Mouse (Mus musculus): ENCODE measurements around the gene Prl2b1. TPM values are rescaled to one million over a fixed set of nuclear protein-coding genes. Genes with fewer than 3 reads are reported as not detected.
A peak's percentile ranks its signal among the peaks of the same experiment; 100 is the strongest.

Prl2b1 gene
- total RNA-seq (2014; rRNA removed) (not detected in 2 replicates), polyA plus RNA-seq (2015; fragmentation: Nextera tagmentation; extraction: Ambion mirVana) (not detected in 2 replicates)

DNA sequence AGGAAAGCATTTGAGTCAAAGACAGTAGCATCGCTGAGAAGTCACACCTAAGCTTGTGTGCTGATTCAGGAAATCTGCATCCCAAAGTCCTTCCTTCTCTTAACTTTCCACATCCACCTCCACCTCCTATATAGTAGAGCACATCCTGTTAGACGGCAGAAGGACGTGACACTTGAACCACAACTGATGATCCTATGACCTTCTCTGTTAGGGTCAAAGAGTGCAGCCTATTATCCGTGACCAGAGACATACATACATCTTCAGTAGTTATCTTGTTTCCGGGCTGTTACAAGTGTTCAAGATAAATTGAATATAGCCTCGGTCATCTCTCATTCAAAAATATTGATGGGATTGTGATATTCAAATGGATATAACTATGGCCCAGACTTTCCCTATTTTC lies at the start of gene Prl2b1:
Gene Prl2b1 (minus strand): TSS at position 101 of the 400 bp plus-strand sequence.
- no peak for DNase-seq (ENCODE audit: low spot score)
- no peak within 1 kb of the TSS for H3K4me2 ChIP-seq (ENCODE audit: low read depth, low read length)
- H3K9ac ChIP-seq (replicated peaks; ENCODE audit: low read length): no peak within 1 kb of the TSS
- no peaks in the 10 kb centered on the region for H3K9me3 ChIP-seq (ENCODE audit: low read length)
- no peaks in the 10 kb centered on the region for H3K36me3 ChIP-seq (ENCODE audit: insufficient read depth, low read length)
- H3K4me3 ChIP-seq (ENCODE audit: low read length): no peak within 1 kb of the TSS
- H3K27ac ChIP-seq: no peak within 1 kb of the TSS
- H3K4me1 ChIP-seq (ENCODE audit: insufficient read depth, low read length): no peaks in the 10 kb centered on the region
- no peaks in the 10 kb centered on the region for H3K27me3 ChIP-seq (ENCODE audit: insufficient read depth, low read length)
- no peak for TF ChIP-seq CTCF (IDR thresholded peaks at IDR 0.05; ENCODE audit: low read depth)
- ATAC-seq: no peak
- 88% methylated on average over 6 of the region's 6 CpGs for WGBS

DNA sequence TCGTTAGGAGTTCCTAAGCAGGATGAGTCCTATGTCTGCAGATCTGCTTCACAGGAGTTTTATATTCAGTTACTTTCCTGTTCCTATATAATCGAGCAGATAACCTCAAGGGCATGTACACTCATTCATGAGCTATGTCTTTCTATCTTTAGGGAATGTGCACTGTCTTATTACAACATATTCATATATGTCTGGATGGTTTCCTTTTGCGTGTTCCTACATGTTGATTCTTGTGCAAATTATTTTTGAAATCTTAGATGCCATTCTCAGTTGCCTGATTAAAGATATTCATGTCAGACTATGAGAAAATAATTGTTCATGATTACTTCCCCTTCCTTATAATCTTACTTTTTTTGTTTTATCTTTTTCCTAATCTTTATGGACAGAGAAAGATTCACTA lies 47.9 kb upstream of the Prl2b1 start, which contains the start of gene Prl8a6:
Gene Prl8a6 (minus strand): TSS at position 101 of the 400 bp plus-strand sequence.
- H3K4me3 ChIP-seq (ENCODE audit: low read length): no peak within 1 kb of the TSS
- H3K9ac ChIP-seq (replicated peaks; ENCODE audit: low read length): no peak within 1 kb of the TSS
- no peaks in the 10 kb centered on the region for H3K4me1 ChIP-seq (ENCODE audit: insufficient read depth, low read length)
- no peaks in the 10 kb centered on the region for H3K27me3 ChIP-seq (ENCODE audit: insufficient read depth, low read length)
- H3K27ac ChIP-seq: no peak within 1 kb of the TSS
- WGBS: 85% methylated on average over 3 of the region's 3 CpGs
- H3K36me3 ChIP-seq (ENCODE audit: insufficient read depth, low read length): no peaks in the 10 kb centered on the region
- H3K9me3 ChIP-seq (ENCODE audit: low read length): no peaks in the 10 kb centered on the region; the same call in 1 of the 2 replicates
- DNase-seq (ENCODE audit: low spot score): no peak
- H3K4me2 ChIP-seq (ENCODE audit: low read depth, low read length): no peak within 1 kb of the TSS
- ATAC-seq: no peak
- no peak for TF ChIP-seq CTCF (IDR thresholded peaks at IDR 0.05; ENCODE audit: low read depth)

DNA sequence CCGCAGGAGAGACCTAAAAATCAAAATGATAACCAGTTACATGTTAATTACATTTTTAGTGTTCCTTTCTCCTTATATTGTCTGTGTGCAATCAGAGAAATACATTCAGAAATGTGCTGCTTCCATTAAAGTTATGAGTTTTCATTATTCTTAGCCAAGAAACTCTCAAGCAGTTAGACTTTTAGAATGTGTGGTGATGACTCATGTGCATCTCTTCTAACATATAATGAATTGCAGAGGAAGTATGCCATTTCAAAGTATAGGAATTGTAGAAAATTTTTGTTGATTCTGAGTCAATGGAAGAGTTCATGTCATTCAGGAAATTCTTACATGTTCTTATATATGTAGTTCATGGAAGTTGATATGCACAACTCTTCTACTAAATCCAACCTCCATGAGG lies 42.5 kb upstream of the Prl2b1 start:
- no peak overlapping the region for H3K4me3 ChIP-seq (ENCODE audit: low read length)
- H3K36me3 ChIP-seq (ENCODE audit: insufficient read depth, low read length): no peaks in the 10 kb centered on the region
- no peak for TF ChIP-seq CTCF (IDR thresholded peaks at IDR 0.05; ENCODE audit: low read depth)
- H3K9me3 ChIP-seq (ENCODE audit: low read length): no peaks in the 10 kb centered on the region
- H3K27me3 ChIP-seq (ENCODE audit: insufficient read depth, low read length): no peaks in the 10 kb centered on the region
- WGBS: 69% methylated on average over 1 of the region's 1 CpGs
- H3K27ac ChIP-seq: no peak overlapping the region
- H3K4me2 ChIP-seq (ENCODE audit: low read depth, low read length): no peak overlapping the region
- no peak for ATAC-seq
- no peak for DNase-seq (ENCODE audit: low spot score)
- H3K9ac ChIP-seq (replicated peaks; ENCODE audit: low read length): no peak overlapping the region
- H3K4me1 ChIP-seq (ENCODE audit: insufficient read depth, low read length): no peaks in the 10 kb centered on the region

DNA sequence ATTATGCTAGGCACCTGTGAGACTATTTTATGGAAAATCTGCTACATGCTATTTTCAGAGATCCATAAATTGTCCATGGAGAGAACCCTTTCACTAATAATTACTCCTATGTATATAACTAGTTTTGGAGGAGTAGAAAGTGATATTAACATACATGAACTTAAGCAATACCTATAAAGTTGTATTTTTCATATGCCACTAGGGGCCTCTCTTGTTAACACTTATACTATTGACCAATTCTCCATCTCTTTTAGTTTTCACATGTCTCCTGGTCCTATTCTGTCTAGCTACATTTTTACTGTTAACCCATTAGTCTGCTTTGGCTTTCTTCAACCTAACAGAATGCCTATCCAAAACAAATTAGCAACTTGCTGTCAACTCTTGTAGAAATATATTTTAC lies 23.0 kb upstream of the Prl2b1 start:
- DNase-seq (ENCODE audit: low spot score): no peak
- no peak for TF ChIP-seq CTCF (IDR thresholded peaks at IDR 0.05; ENCODE audit: low read depth)
- Histone ChIP-seq H3K4me1 (ENCODE audit: insufficient read depth, low read length) (no peaks in the 10 kb centered on the region), H3K36me3 (ENCODE audit: insufficient read depth, low read length) (no peaks in the 10 kb centered on the region), H3K9ac (replicated peaks; ENCODE audit: low read length) (no peak overlapping the region), H3K27me3 (ENCODE audit: insufficient read depth, low read length) (no peaks in the 10 kb centered on the region), H3K4me2 (ENCODE audit: low read depth, low read length) (no peak overlapping the region), H3K27ac (no peak overlapping the region), H3K4me3 (ENCODE audit: low read length) (no peak overlapping the region), H3K9me3 (ENCODE audit: low read length) (no peaks in the 10 kb centered on the region)
- ATAC-seq: no peak

DNA sequence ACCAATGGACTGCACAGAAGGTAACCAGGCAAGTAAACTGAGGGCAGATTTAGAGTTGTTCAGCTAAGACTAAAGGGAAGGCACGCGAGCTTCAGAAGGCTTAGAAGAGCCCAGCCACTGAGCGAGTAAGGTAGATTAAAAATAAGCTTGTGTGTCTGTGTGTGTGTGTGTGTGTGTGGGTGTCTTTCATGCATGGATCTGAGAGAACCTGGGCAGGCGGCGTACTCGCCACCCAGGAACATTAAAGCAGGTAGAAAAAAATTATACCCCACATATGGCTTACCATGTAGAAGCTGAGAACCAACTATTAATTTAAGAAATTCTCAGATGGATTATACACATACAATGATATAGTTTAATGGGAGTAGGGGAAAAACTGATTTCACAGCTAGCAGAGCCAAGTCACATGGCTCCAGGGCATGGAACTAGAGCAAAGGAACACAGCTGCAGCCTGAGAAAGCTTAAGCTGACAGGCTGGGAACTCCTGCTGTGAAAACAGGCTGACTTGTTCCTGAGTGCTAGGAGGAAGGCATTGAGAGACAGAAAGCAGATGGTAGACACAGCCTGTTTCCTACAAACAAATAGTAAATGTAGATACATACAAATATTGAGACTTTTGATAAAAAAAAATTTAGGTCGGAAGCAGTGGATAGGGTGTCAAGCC lies 8.5 kb upstream of the Prl2b1 start:
- TF ChIP-seq CTCF (IDR thresholded peaks at IDR 0.05; ENCODE audit: low read depth): no peak
- H3K27me3 ChIP-seq (ENCODE audit: insufficient read depth, low read length): no peaks in the 10 kb centered on the region
- no peak overlapping the region for H3K27ac ChIP-seq
- H3K9ac ChIP-seq (replicated peaks; ENCODE audit: low read length): no peak overlapping the region
- DNase-seq (ENCODE audit: low spot score) (peak; percentile 80), ATAC-seq (peak; percentile 85)
- H3K4me2 ChIP-seq (ENCODE audit: low read depth, low read length): no peak overlapping the region
- 70% methylated on average over 7 of the region's 7 CpGs for WGBS
- H3K9me3 ChIP-seq (ENCODE audit: low read length): no peaks in the 10 kb centered on the region
- no peak overlapping the region for H3K4me3 ChIP-seq (ENCODE audit: low read length)
- H3K4me1 ChIP-seq (ENCODE audit: insufficient read depth, low read length): no peaks in the 10 kb centered on the region
- H3K36me3 ChIP-seq (ENCODE audit: insufficient read depth, low read length): no peaks in the 10 kb centered on the region

DNA sequence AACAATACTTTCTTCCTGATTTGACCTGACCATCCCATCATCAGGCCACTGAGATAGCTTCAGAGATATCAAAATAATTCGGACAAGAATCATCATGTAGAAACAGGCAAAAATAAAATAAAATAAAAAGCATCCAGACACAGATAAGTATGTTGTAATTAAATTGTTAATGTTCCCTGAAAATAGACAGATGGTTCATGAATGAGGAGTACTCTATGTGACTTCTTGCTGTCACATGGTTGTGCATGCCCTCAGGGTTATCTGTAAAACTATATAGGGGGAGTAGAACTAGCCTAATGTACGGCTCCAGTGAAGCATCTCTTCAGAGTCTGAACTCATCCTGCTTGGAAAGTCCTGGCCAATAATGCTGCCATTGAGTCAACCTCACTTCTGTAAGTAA lies 45.3 kb downstream of the Prl2b1 start, which contains the start of gene Prl8a2:
Gene Prl8a2 (plus strand): TSS at position 301 of the 400 bp plus-strand sequence.
- 76% methylated on average over 2 of the region's 2 CpGs for WGBS
- ATAC-seq: no peak
- Histone ChIP-seq H3K9ac (replicated peaks; ENCODE audit: low read length) (no peak within 1 kb of the TSS), H3K4me1 (ENCODE audit: insufficient read depth, low read length) (no peaks in the 10 kb centered on the region), H3K27me3 (ENCODE audit: insufficient read depth, low read length) (no peaks in the 10 kb centered on the region), H3K27ac (no peak within 1 kb of the TSS), H3K36me3 (ENCODE audit: insufficient read depth, low read length) (no peaks in the 10 kb centered on the region), H3K9me3 (ENCODE audit: low read length) (no peaks in the 10 kb centered on the region), H3K4me2 (ENCODE audit: low read depth, low read length) (no peak within 1 kb of the TSS), H3K4me3 (ENCODE audit: low read length) (no peak within 1 kb of the TSS)
- no peak for TF ChIP-seq CTCF (IDR thresholded peaks at IDR 0.05; ENCODE audit: low read depth)
- DNase-seq (ENCODE audit: low spot score): no peak

DNA sequence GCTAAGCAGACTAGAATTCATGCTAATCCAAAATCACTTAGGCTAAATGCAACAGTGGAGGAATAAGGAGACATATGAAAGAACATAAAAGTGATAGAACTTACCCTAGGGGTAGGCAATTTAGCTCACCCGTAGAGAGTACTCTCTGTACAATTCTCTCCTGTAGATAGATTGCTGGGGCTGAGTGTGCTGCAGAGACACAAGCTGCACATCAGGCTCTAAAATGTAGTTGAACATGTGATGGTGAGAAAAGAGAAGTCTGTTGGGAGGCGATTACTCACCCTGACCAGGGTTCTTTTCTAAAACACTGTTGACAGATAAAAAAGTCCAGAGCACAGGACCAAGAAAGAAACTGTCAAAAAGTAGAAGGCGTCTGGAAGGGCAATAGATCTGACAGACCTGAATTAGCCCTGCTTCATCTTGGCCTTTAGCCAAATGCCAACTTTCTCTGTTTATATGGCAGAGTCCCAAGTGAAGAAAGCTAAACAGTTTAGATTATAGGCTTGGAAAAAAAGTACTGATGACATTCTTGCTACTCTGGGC lies 47.8 kb downstream of the Prl2b1 start:
- no peak overlapping the region for H3K4me2 ChIP-seq (ENCODE audit: low read depth, low read length)
- no peak for DNase-seq (ENCODE audit: low spot score)
- no peak for TF ChIP-seq CTCF (IDR thresholded peaks at IDR 0.05; ENCODE audit: low read depth)

More for the DNA sequence above, 47.8 kb downstream of the Prl2b1 start:
- Histone ChIP-seq H3K27me3 (ENCODE audit: insufficient read depth, low read length) (no peaks in the 10 kb centered on the region), H3K27ac (no peak overlapping the region), H3K9me3 (ENCODE audit: low read length) (no peaks in the 10 kb centered on the region), H3K9ac (replicated peaks; ENCODE audit: low read length) (no peak overlapping the region), H3K4me3 (ENCODE audit: low read length) (no peak overlapping the region), H3K4me1 (ENCODE audit: insufficient read depth, low read length) (no peaks in the 10 kb centered on the region), H3K36me3 (ENCODE audit: insufficient read depth, low read length) (no peaks in the 10 kb centered on the region)
- 56% methylated on average over 3 of the region's 3 CpGs for WGBS
- ATAC-seq: no peak
